Mouse (Mus musculus): ENCODE data around the gene Naa80. TPM values are rescaled to one million over a fixed set of nuclear protein-coding genes. Genes with fewer than 3 reads are reported as not detected.

The Naa80 gene
- polyA plus RNA-seq, 1 experiment from 2014 or later: 17.6 TPM

DNA sequence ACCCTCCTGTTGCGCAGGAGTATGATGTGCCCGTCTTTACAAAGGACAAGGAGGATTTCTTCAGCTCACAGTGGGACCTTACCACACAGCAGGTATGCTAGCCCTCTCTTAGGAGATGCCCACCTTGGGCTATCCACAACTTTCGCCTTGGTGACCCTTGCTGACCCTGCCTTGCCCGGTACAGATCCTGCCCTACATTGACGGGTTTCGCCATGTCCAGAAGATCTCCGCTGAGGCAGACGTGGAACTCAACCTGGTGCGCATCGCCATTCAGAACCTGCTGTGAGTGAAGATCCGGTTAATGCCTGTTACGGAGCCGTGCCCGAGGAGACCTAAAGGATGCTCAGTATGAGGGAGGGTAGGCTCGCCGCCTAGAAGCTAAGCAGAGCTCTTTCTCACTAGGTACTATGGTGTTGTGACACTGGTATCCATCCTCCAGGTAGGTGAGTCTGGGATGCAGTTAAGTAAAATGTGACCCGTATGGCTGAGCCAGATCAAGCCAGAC is 34.4 kb upstream of the Naa80 start:
- peaks cover 59% of the 10 kb centered on the region for H3K4me1 ChIP-seq
- H3K27ac ChIP-seq (replicated peaks): no peak overlapping the region
- H3K27me3 ChIP-seq (ENCODE audit: low read depth, poor library complexity, severe bottlenecking): peaks cover 19% of the 10 kb centered on the region
- no peak overlapping the region for H3K4me3 ChIP-seq
- H3K36me3 ChIP-seq: peaks cover 34% of the 10 kb centered on the region
- DNase-seq (ENCODE audit: low spot score): no peak
- WGBS: 96% methylated on average over 17 of the region's 17 CpGs
- H3K9me3 ChIP-seq (replicated peaks): no peaks in the 10 kb centered on the region

DNA sequence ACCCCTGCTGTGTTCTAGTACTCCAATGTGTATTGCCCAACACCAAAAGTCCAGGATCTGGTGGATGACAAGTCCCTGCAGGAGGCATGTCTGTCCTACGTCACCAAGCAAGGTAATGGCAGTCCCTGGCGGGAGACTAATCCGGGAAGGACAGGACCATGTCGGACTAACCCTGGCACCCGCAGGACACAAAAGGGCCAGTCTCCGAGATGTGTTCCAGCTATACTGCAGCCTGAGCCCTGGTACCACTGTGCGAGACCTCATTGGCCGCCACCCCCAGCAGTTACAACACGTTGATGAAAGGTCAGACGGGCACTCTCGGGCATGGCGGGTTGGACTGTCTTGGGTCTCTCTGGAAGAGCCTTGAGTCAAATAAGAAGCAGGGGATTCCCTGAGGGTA is 34.0 kb upstream of the Naa80 start:
- H3K27ac ChIP-seq (replicated peaks): no peak overlapping the region
- peaks cover 60% of the 10 kb centered on the region for H3K4me1 ChIP-seq
- peaks cover 24% of the 10 kb centered on the region for H3K27me3 ChIP-seq (ENCODE audit: low read depth, poor library complexity, severe bottlenecking)
- H3K36me3 ChIP-seq: peaks cover 29% of the 10 kb centered on the region
- WGBS: 93% methylated on average over 12 of the region's 12 CpGs
- no peak for DNase-seq (ENCODE audit: low spot score)
- no peaks in the 10 kb centered on the region for H3K9me3 ChIP-seq (replicated peaks)
- no peak overlapping the region for H3K4me3 ChIP-seq

DNA sequence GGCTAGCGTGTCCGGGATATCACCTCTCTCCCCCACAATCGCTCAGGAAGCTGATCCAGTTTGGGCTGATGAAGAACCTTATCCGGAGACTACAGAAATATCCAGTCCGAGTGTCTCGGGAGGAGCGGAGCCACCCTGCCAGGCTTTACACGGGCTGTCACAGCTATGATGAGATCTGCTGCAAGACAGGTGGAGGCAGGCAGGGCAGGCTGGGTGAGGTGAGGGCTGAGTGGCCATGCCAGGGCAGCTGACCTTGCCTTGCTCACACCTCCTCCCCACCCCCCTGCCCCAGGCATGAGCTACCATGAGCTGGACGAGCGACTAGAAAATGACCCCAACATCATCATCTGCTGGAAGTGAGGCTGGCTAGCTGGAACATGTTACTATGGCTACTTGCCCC is 33.5 kb upstream of the Naa80 start:
- H3K27ac ChIP-seq (replicated peaks): no peak overlapping the region
- H3K9me3 ChIP-seq (replicated peaks): no peaks in the 10 kb centered on the region
- WGBS: 91% methylated on average over 10 of the region's 10 CpGs
- peaks cover 25% of the 10 kb centered on the region for H3K36me3 ChIP-seq
- DNase-seq (ENCODE audit: low spot score): no peak
- H3K27me3 ChIP-seq (ENCODE audit: low read depth, poor library complexity, severe bottlenecking): peaks cover 29% of the 10 kb centered on the region
- H3K4me1 ChIP-seq: peaks cover 65% of the 10 kb centered on the region
- no peak overlapping the region for H3K4me3 ChIP-seq

DNA sequence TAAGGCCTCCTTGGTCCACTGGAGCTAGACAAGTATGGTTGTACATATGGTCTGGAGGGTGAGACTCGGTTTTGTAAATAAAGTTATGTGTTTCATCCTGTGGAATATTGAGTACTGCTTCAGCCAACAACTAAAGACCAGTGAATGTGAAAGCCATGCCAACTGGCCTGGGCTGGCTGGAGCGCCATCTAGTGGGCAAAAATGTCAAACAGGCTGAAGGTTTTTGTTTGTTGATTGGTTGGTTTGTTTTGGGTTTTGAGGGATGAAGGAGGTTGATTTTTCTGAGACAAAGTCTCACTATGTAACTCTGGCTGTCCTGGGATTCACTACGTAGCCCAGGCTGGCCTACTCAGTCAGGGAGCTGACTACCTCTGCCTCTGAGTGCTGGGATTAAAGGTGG is 33.1 kb upstream of the Naa80 start:
- DNase-seq (ENCODE audit: low spot score): peak; percentile 77
- Histone ChIP-seq H3K27ac (replicated peaks) (no peak overlapping the region), H3K4me3 (no peak overlapping the region), H3K36me3 (peaks cover 23% of the 10 kb centered on the region), H3K4me1 (peaks cover 67% of the 10 kb centered on the region), H3K27me3 (ENCODE audit: low read depth, poor library complexity, severe bottlenecking) (peaks cover 33% of the 10 kb centered on the region), H3K9me3 (replicated peaks) (no peaks in the 10 kb centered on the region)
- WGBS: 8% methylated on average over 3 of the region's 3 CpGs

DNA sequence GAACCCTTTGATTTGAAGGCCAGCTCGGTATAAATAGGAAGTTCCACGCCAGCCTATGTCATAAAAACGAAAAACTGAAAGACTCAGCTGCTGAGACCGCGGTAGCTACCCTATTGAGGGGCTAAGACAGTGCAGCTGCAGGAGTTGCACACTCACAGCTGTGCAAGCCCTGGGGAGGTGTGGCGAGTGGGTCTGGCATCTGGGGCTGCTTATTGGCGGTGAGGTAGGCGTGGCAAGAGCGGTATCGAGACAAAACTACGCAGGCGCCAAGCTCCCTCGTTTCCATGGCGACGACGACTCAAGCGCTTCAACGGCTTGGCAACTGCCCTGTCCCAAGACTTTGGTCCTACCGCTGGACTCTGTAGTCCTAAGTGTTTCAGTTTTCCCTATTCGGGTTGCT is 31.7 kb upstream of the Naa80 start, which contains the start of gene Zmynd10:
Zmynd10 (plus strand) TSS at position 273 of the 400 bp plus-strand sequence.
- Histone ChIP-seq H3K4me1 (peaks cover 70% of the 10 kb centered on the region), H3K36me3 (peaks cover 23% of the 10 kb centered on the region), H3K27ac (replicated peaks) (peak within 1 kb of the TSS; percentile 46), H3K27me3 (ENCODE audit: low read depth, poor library complexity, severe bottlenecking) (peaks cover 47% of the 10 kb centered on the region), H3K9me3 (replicated peaks) (no peaks in the 10 kb centered on the region), H3K4me3 (peak within 1 kb of the TSS; percentile 44)
- WGBS: 6% methylated on average over 20 of the region's 20 CpGs
- DNase-seq (ENCODE audit: low spot score): peak; percentile 90

DNA sequence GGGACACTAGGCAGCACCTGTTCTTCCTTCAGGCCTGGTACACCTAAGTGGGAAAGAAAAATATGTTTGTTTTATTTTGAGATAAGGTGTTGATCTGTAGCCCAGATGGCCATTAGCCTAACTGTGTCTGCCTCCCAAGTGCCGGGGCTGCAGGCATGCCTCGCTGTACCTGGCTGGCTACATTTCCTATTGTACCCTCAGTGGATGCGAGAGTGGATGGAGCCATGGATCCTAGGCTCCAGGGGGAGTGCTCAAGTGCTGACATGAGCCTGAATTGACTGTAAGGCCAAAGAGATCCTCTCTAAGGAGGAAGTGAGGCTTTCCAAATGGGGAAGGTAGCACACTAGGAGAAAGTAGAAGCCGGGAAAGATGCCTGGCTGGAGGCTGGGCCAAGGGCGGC is 30.7 kb upstream of the Naa80 start:
- H3K4me3 ChIP-seq: no peak overlapping the region
- no peaks in the 10 kb centered on the region for H3K9me3 ChIP-seq (replicated peaks)
- H3K4me1 ChIP-seq: peaks cover 70% of the 10 kb centered on the region
- peaks cover 56% of the 10 kb centered on the region for H3K27me3 ChIP-seq (ENCODE audit: low read depth, poor library complexity, severe bottlenecking)
- DNase-seq (ENCODE audit: low spot score): no peak
- H3K27ac ChIP-seq (replicated peaks): 0 out of 2 replicates have a peak overlapping the region, but pooled peaks have one; percentile 5
- peaks cover 23% of the 10 kb centered on the region for H3K36me3 ChIP-seq
- 81% methylated on average over 5 of the region's 5 CpGs for WGBS

DNA sequence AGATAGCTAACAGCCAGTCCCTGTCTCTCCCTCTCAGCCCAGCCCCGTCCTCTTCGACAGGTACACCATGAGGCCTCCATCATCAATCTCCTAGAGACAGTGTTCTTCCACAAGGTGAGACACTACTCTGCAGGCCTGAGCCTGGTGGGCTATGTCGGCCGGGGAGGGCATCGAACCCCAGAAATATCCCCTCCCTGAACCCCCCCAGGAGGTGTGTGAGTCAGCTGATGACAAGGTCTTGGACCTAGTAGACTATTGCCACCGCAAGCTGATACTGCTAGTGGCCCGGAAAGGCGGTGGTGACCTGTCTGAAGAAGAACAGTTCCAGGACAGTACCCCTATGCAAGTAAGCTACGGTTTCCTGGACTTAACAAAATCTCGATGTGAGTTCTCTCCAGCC is 29.9 kb upstream of the Naa80 start:
- DNase-seq (ENCODE audit: low spot score): no peak
- Histone ChIP-seq H3K4me1 (peaks cover 71% of the 10 kb centered on the region), H3K4me3 (no peak overlapping the region), H3K36me3 (peaks cover 16% of the 10 kb centered on the region), H3K9me3 (replicated peaks) (no peaks in the 10 kb centered on the region), H3K27ac (replicated peaks) (no peak overlapping the region), H3K27me3 (ENCODE audit: low read depth, poor library complexity, severe bottlenecking) (peaks cover 63% of the 10 kb centered on the region)
- WGBS: 90% methylated on average over 10 of the region's 10 CpGs

DNA sequence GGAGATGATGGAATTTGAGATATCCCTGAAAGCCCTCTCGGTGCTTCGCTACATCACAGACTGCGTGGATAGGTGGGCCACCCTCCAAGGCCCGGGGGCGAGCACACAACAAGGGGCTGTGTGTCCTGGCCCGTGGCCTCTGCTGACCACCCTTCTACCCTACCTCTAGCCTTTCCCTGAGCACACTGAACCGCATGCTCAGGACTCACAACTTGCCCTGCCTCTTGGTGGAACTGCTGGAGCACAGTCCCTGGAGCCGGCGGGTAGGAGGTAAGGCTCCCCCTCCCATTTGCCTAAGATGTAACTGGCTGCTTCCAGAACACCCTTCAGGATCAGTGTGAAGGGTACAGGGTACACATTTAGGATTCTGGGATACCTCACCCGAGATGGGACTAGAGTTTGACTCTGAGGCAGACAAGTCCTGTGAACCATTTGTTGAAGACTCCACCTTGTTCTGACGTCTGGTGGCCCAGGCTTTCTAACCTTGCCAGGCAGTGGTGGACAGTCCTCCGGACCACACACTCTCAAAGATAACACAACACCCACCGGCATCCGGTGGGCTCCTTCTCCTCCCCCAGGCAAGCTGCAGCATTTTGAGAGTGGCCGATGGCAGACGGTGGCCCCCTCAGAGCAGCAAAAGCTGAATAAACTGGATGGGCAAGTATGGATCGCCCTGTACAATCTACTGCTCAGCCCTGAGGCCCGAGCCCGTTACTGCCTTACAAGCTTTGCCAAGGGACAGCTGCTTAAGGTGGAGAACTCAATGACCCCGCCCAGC is 29.2 kb upstream of the Naa80 start:
- H3K27ac ChIP-seq (replicated peaks): no peak overlapping the region
- peaks cover 9% of the 10 kb centered on the region for H3K36me3 ChIP-seq
- 89% methylated on average over 20 of the region's 20 CpGs for WGBS
- no peaks in the 10 kb centered on the region for H3K9me3 ChIP-seq (replicated peaks)
- peaks cover 63% of the 10 kb centered on the region for H3K27me3 ChIP-seq (ENCODE audit: low read depth, poor library complexity, severe bottlenecking)
- no peak for DNase-seq (ENCODE audit: low spot score)
- peaks cover 76% of the 10 kb centered on the region for H3K4me1 ChIP-seq
- 0 out of 2 replicates have a peak overlapping the region, but pooled peaks have one; percentile 58 for H3K4me3 ChIP-seq

DNA sequence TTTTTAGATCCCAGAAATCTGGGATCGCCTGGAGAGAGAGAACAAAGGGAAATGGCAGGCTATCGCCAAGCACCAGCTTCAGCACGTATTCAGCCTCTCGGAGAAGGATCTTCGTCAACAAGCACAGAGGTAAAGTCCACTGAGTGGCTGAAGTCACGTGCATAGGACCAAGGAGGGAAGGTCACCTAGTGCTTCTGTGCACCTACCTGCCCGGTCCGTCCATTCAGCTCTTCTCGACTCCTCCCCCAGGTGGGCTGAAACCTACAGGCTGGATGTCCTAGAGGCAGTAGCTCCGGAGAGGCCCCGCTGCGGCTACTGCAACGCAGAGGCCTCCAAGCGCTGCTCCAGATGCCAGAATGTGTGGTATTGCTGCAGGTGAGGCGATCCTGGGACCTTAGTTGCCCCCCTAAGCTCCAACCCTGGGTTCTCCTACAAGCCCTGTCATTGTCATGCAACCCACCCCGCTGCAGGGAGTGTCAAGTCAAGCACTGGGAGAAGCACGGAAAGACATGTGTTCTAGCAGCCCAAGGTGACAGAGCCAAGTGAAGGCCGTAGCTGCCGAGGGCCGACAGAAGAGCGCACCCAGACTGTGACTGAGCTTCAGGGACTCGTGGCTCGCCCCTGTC is 28.1 kb upstream of the Naa80 start:
- no peaks in the 10 kb centered on the region for H3K9me3 ChIP-seq (replicated peaks)
- WGBS: 17% methylated on average over 23 of the region's 23 CpGs
- H3K4me3 ChIP-seq: peak overlapping the region; percentile 58
- H3K27ac ChIP-seq (replicated peaks): peak overlapping the region; percentile 80
- no peak for DNase-seq (ENCODE audit: low spot score)
- H3K27me3 ChIP-seq (ENCODE audit: low read depth, poor library complexity, severe bottlenecking): peaks cover 63% of the 10 kb centered on the region
- no peaks in the 10 kb centered on the region for H3K36me3 ChIP-seq
- H3K4me1 ChIP-seq: peaks cover 81% of the 10 kb centered on the region

DNA sequence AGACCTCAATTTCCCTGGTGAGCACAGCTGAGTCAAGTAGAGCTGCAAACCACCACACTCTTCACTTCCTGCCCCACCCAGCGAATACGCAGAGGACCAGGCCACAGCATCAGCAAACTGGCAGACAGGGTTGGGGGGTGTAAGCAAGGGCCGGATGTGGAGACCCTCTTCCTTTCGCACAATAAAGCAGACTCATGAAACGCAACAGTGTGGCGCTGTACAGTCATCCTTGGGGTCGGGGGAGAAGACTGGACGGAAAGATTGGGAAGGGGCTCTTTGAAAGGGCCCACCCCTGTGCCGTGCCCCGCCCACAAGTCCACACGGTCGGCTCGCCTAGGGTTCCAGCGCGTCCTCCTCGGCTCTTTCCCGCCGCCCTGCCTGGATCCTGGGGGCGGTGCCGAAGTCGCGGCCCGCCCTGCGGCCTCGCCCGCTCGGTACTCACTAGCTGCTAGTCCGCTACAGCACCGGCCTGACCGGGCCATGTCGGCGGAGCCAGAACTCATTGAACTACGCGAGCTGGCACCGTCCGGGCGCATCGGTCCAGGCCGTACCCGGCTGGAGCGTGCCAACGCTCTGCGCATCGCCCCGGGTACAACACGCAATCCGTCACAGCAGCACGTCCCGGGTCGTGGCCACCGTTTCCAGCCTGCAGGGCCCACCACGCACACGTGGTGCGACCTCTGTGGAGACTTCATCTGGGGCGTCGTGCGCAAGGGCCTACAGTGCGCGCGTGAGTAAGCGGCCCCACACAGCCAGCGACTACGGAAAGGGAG is 27.4 kb upstream of the Naa80 start, which contains the start of gene Rassf1:
Rassf1 (plus strand) TSS at position 439 of the 773 bp plus-strand sequence.
- H3K4me3 ChIP-seq: peak within 1 kb of the TSS; percentile 58
- peaks cover under 1% of the 10 kb centered on the region; the same call in 1 of the 2 replicates for H3K36me3 ChIP-seq
- H3K9me3 ChIP-seq (replicated peaks): no peaks in the 10 kb centered on the region
- peak; percentile 76 for DNase-seq (ENCODE audit: low spot score)
- H3K27ac ChIP-seq (replicated peaks): peak within 1 kb of the TSS; percentile 80
- under 1% methylated on average over 61 of the region's 63 CpGs for WGBS
- H3K4me1 ChIP-seq: peaks cover 82% of the 10 kb centered on the region
- H3K27me3 ChIP-seq (ENCODE audit: low read depth, poor library complexity, severe bottlenecking): peaks cover 63% of the 10 kb centered on the region

DNA sequence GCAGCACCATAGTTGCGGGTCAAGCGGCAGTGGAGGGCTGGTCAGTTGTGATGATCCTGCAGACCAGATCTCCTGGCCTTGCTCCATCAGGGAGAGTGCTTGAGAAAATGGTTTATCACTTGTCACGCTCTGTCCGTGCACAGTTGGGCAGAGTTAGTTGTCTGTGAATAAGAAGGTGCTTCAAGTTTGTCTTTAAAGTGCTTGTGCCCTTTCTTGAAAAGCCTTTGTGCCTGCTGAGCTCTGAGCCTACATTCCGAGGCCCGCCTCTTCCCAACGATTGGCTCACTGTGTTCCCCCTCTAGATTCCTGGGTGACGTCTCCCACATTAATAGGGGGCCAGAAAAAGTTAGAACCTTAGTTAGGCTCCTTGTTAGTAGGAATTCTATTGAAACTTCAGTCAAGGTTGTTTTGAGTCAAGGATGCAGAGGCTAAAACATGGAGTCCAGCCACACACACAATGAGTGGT is 26.8 kb upstream of the Naa80 start:
- Histone ChIP-seq H3K27me3 (ENCODE audit: low read depth, poor library complexity, severe bottlenecking) (peaks cover 63% of the 10 kb centered on the region), H3K4me1 (peaks cover 82% of the 10 kb centered on the region), H3K9me3 (replicated peaks) (no peaks in the 10 kb centered on the region), H3K4me3 (peak overlapping the region; percentile 58), H3K27ac (replicated peaks) (peak overlapping the region; percentile 80), H3K36me3 (peaks cover 6% of the 10 kb centered on the region)
- WGBS: 3% methylated on average over 8 of the region's 8 CpGs
- no peak for DNase-seq (ENCODE audit: low spot score)

DNA sequence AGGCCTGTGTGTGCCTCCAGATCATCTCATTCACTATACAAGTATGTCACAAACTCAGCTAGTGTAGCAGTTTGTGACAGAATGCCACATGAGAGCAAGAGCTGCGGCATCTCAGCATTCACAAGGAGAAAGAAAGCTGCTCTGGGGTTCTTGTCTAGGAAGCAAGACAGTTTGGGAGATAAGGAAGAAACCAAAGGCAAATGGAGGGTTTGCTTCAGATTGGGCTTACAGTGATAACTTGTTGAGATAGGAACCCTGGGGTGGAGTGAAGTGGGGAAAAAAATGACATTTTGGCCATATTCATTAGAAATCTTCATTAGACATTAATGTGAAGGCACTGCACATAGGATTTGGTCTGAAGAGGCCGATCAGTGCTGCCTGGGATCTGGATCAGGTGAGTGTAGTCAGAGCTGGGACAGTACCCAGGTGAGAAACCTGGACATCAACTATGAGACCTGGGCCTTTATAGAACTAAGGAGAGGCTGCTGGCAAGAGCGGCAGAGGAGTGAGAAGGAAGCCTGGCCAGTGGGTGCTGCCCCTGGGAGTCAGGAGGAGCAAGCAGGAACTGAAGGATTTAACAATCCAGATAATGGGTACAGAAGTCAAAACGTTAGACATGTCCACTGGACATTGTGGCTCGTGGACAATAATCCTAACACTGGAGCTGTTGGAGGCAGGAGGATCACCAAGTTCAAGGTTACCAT is 25.8 kb upstream of the Naa80 start:
- DNase-seq (ENCODE audit: low spot score): no peak
- 81% methylated on average over 5 of the region's 5 CpGs for WGBS
- Histone ChIP-seq H3K4me1 (peaks cover 73% of the 10 kb centered on the region), H3K4me3 (peak overlapping the region; percentile 88), H3K27ac (replicated peaks) (no peak overlapping the region), H3K36me3 (peaks cover 16% of the 10 kb centered on the region), H3K27me3 (ENCODE audit: low read depth, poor library complexity, severe bottlenecking) (peaks cover 58% of the 10 kb centered on the region), H3K9me3 (replicated peaks) (no peaks in the 10 kb centered on the region)
